Mouse (Mus musculus) MEL (cell line): ENCODE results near the gene Ftl1-ps1. TPM values are rescaled to one million over a fixed set of nuclear protein-coding genes. Genes with fewer than 3 reads are reported as not detected.

ENCODE experiments used
- DNase-seq: peaks from one replicate; pipeline ENCODE4 v3.0.0; 2011; ENCODE audit warnings: low read depth, low spot score
- H3K27ac ChIP-seq: 2 replicates; pipeline ENCODE4 v1.5.1; 2012; ENCODE audit warnings: low read depth, mild to moderate bottlenecking, control low read depth, low read length, moderate library complexity; ENCODE audit not compliant: control insufficient read depth
- H3K27me3 ChIP-seq, 2 experiments: fragments of 150-350 bp in 1 of 2; sonication (generic) in 1 of 2; 2 replicates each; pipeline ENCODE4 v1.6.1; 2012; ENCODE audit warnings: low read length in 2 of 2, mild to moderate bottlenecking in 2 of 2, improper control_type of control experiment in 1 of 2, moderate library complexity in 1 of 2; ENCODE audit not compliant: insufficient read depth in 2 of 2, control insufficient read depth in 1 of 2
- H3K36me3 ChIP-seq, 2 experiments: 2 replicates each; pipeline ENCODE4 v1.6.1; 2012 to 2014; ENCODE audit warnings: low read length in 2 of 2, improper control_type of control experiment in 1 of 2, inconsistent platforms in 1 of 2, mild to moderate bottlenecking in 1 of 2; ENCODE audit not compliant: insufficient read depth in 2 of 2, control insufficient read depth in 1 of 2
- H3K4me1 ChIP-seq, 2 experiments: fragments of 150-350 bp in 1 of 2; sonication (generic) in 1 of 2; 2 replicates each; pipeline ENCODE4 v1.6.1; 2012; ENCODE audit warnings: low read length in 2 of 2, improper control_type of control experiment in 1 of 2, mild to moderate bottlenecking in 1 of 2; ENCODE audit not compliant: insufficient read depth in 2 of 2, control insufficient read depth in 1 of 2
- H3K4me3 ChIP-seq, 2 experiments: fragments of 150-350 bp in 1 of 2; sonication (generic) in 1 of 2; 2 replicates each; pipeline ENCODE4 v1.5.1; 2012; ENCODE audit warnings: low read depth in 2 of 2, low read length in 2 of 2, mild to moderate bottlenecking in 2 of 2, moderate library complexity in 2 of 2, control low read depth in 1 of 2, improper control_type of control experiment in 1 of 2; ENCODE audit not compliant: control insufficient read depth in 1 of 2, insufficient read depth in 1 of 2
- H3K79me2 ChIP-seq: 2 replicates; pipeline ENCODE4 v1.6.1; 2012; ENCODE audit warnings: mild to moderate bottlenecking, low read length, moderate library complexity; ENCODE audit not compliant: control insufficient read depth, poor library complexity, insufficient read depth
- H3K9ac ChIP-seq: 2 replicates; pipeline ENCODE4 v1.6.1; 2012; ENCODE audit warnings: low read depth, mild to moderate bottlenecking, control low read depth, low read length, moderate library complexity; ENCODE audit not compliant: control insufficient read depth, poor library complexity, severe bottlenecking
- H3K9me3 ChIP-seq: fragments of 150-350 bp; sonication (generic); replicated peaks from 2 replicates; pipeline ENCODE4 v1.6.1; 2012; ENCODE audit warnings: mild to moderate bottlenecking, low read length, improper control_type of control experiment, moderate library complexity; ENCODE audit not compliant: insufficient read depth
- CTCF ChIP-seq, 3 experiments: IDR thresholded peaks in 2 of 3; conservative IDR thresholded peaks in 1 of 3; 2 replicates each; pipeline ENCODE4 v1.5.1; 2011 to 2012; ENCODE audit warnings: low read length in 3 of 3, low read depth in 2 of 3, mild to moderate bottlenecking in 2 of 3, improper control_type of control experiment in 1 of 3, inconsistent platforms in 1 of 3, mixed read lengths in 1 of 3, moderate library complexity in 1 of 3; ENCODE audit not compliant: control insufficient read depth in 1 of 3, insufficient read depth in 1 of 3, poor library complexity in 1 of 3, severe bottlenecking in 1 of 3
- E2F4 ChIP-seq: IDR thresholded peaks from 2 replicates; pipeline ENCODE4 v1.6.1; 2011; ENCODE audit warnings: low read depth, low read length, improper control_type of control experiment, borderline replicate concordance
- HCFC1 ChIP-seq: IDR thresholded peaks from 2 replicates; pipeline ENCODE4 v1.6.1; 2012; ENCODE audit warnings: low read depth, mild to moderate bottlenecking, inconsistent platforms, low read length, improper control_type of control experiment, moderate library complexity
- JUND ChIP-seq: IDR thresholded peaks from 2 replicates; pipeline ENCODE4 v1.6.1; 2011; ENCODE audit warnings: low read depth, mild to moderate bottlenecking, improper control_type of control experiment, low read length
- KAT2A ChIP-seq: conservative IDR thresholded peaks from 2 replicates; pipeline ENCODE4 v1.6.1; 2012; ENCODE audit warnings: low read depth, low read length, improper control_type of control experiment, inconsistent platforms
- MAX ChIP-seq: IDR thresholded peaks from 2 replicates; pipeline ENCODE4 v1.6.1; 2011; ENCODE audit warnings: low read length, improper control_type of control experiment
- MEF2A ChIP-seq: IDR thresholded peaks from 2 replicates; pipeline ENCODE4 v1.6.1; 2014; ENCODE audit warnings: low read depth, mild to moderate bottlenecking, inconsistent platforms, low read length, improper control_type of control experiment; ENCODE audit not compliant: poor library complexity, insufficient replicate concordance, severe bottlenecking; ENCODE audit errors: extremely low read depth
- POLR2AphosphoS5 ChIP-seq: IDR thresholded peaks from 2 replicates; pipeline ENCODE4 v1.6.1; 2012; ENCODE audit warnings: low read depth, borderline replicate concordance, mild to moderate bottlenecking, inconsistent platforms, low read length, moderate library complexity, mixed read lengths
- TAL1 ChIP-seq: IDR thresholded peaks from 2 replicates; pipeline ENCODE4 v1.6.1; 2012; ENCODE audit warnings: mild to moderate bottlenecking, inconsistent platforms, low read length, moderate library complexity, mixed read lengths
- TBP ChIP-seq: IDR thresholded peaks from 2 replicates; pipeline ENCODE4 v1.8.0; 2011; ENCODE audit warnings: low read depth, low read length, improper control_type of control experiment
- UBTF ChIP-seq: IDR thresholded peaks from 2 replicates; pipeline ENCODE4 v1.6.1; 2012; ENCODE audit warnings: low read depth, mild to moderate bottlenecking, inconsistent platforms, low read length, improper control_type of control experiment, moderate library complexity, borderline replicate concordance; ENCODE audit not compliant: insufficient read depth
- USF1 ChIP-seq: IDR thresholded peaks from 2 replicates; pipeline ENCODE4 v1.6.1; 2014; ENCODE audit warnings: low read depth, mild to moderate bottlenecking, inconsistent platforms, low read length, improper control_type of control experiment, moderate library complexity
- ZKSCAN1 ChIP-seq: IDR thresholded peaks from 2 replicates; pipeline ENCODE4 v1.6.1; 2012; ENCODE audit warnings: low read depth, mild to moderate bottlenecking, inconsistent platforms, low read length, improper control_type of control experiment, moderate library complexity
- ZNF384 ChIP-seq: IDR thresholded peaks from 2 replicates; pipeline ENCODE4 v1.6.1; 2012; ENCODE audit warnings: low read depth, mild to moderate bottlenecking, inconsistent platforms, low read length, improper control_type of control experiment
- polyA plus RNA-seq, 2 experiments: library from polyadenylated mRNA; stranded (reverse) in 1 of 2; unstranded in 1 of 2; fragments of >175 nt in 1 of 2; fragments of >200 nt in 1 of 2; gene quantifications; 2 replicates each; pipeline versions ENCODE4 v1.2.1 to v1.2.4; 2012; ENCODE audit warnings: low replicate concordance in 2 of 2, low read depth in 1 of 2; ENCODE audit not compliant: insufficient read length in 2 of 2, insufficient read depth in 1 of 2, missing spikeins in 1 of 2
- total RNA-seq: library from RNA; depleted of rRNA; stranded (reverse); fragments of 300-350 nt; gene quantifications from 2 replicates; pipeline ENCODE4 v1.2.3, GENCODE M21; 2012

Ftl1-ps1 gene
- total and polyA plus RNA-seq, 3 experiments, result 35.0 to 66.6 TPM; not detected in 1

- Histone ChIP-seq H3K9me3 (no peaks in the 10 kb centered on the region), H3K79me2 (peaks cover 2% of the 10 kb centered on the region; the same call in 1 of the 2 replicates), H3K4me3 (no peak overlapping the region), H3K9ac (no peak overlapping the region), H3K36me3 (no peaks in the 10 kb centered on the region), H3K4me1 (no peaks in the 10 kb centered on the region), H3K27me3 (no peaks in the 10 kb centered on the region), H3K27ac (no peak overlapping the region)
- TF ChIP-seq MEF2A (no peak), KAT2A (no peak), TAL1 (no peak), UBTF (no peak), POLR2AphosphoS5 (no peak)
- no peak for DNase-seq
These were observed 17.2 kb upstream of the Ftl1-ps1 start for GRCm38 (mm10) chr13:74382289-74382688.

- peaks cover 0 to 2% of the 10 kb centered on the region in 2 experiments; a peak in 2 of 4 replicates for H3K36me3 ChIP-seq
- no peak overlapping the region; the same call in 1 of the 2 replicates for H3K9ac ChIP-seq
- H3K9me3 ChIP-seq, result no peaks in the 10 kb centered on the region
- no peak overlapping the region for H3K27ac ChIP-seq
- TF ChIP-seq MAX, result no peak
- no peak for TF ChIP-seq ZKSCAN1
- no peak for TF ChIP-seq USF1
- no peak for TF ChIP-seq E2F4
- no peak for TF ChIP-seq JUND
- peak; percentile 57; the same call in 1 of the 2 replicates for TF ChIP-seq TBP
- TF ChIP-seq ZNF384, result peak; percentile 75
- TF ChIP-seq HCFC1, result peak; percentile 20; the same call in 1 of the 2 replicates
- TF ChIP-seq CTCF (IDR thresholded peaks at IDR 0.05 in 2 of 3, conservative IDR thresholded peaks at IDR 0.05 in 1 of 3; ENCODE audit: control insufficient read depth in 1 of 3, insufficient read depth in 1 of 3, low read depth in 2 of 3, low read length in 3 of 3, poor library complexity in 1 of 3, severe bottlenecking in 1 of 3), result peak in 2 of 3 experiments; percentile 26 to 28; a peak in 2 of 6 replicates
- no peaks in the 10 kb centered on the region for H3K4me1 ChIP-seq
- DNase-seq, result no peak
- H3K27me3 ChIP-seq, result no peaks in the 10 kb centered on the region
- H3K79me2 ChIP-seq, result peaks cover 2% of the 10 kb centered on the region; the same call in 1 of the 2 replicates
- peak overlapping the region; percentile 96 to 99 for H3K4me3 ChIP-seq
These were observed 9.8 kb upstream of the Ftl1-ps1 start for GRCm38 (mm10) chr13:74389730-74390129.
